Mouse (Mus musculus) thymus, postnatal 25 days (tissue): ENCODE data around the gene Atf6.

Source experiments
- DNase-seq: peaks from one replicate; pipeline ENCODE4 v3.0.0; 2022

Atf6 gene

GRCm38 (mm10) chr1:170867691-170868105, at the start of gene Atf6:
TSS of gene Atf6 (minus strand) at chr1:170867771.
- peak; percentile 88 for DNase-seq

GRCm38 (mm10) chr1:170915657-170916056, 48.1 kb upstream of the Atf6 start:
- DNase-seq: no peak

GRCm38 (mm10) chr1:170912891-170913615, 45.5 kb upstream of the Atf6 start, which contains the start of gene Fcrlb:
TSS of gene Fcrlb (minus strand) at chr1:170912941.
- DNase-seq: no peak

- no peak for DNase-seq
Observed at GRCm38 (mm10) chr1:170911907-170912660, 44.5 kb upstream of the Atf6 start.

GRCm38 (mm10) chr1:170908341-170908740, 40.8 kb upstream of the Atf6 start:
- DNase-seq: no peak

- DNase-seq: no peak
Observed at GRCm38 (mm10) chr1:170907456-170908191, 40.1 kb upstream of the Atf6 start.

- DNase-seq: no peak
Observed at GRCm38 (mm10) chr1:170907111-170907455, 39.5 kb upstream of the Atf6 start.

- no peak for DNase-seq
Observed at GRCm38 (mm10) chr1:170903485-170903884, 35.9 kb upstream of the Atf6 start.

- peak; percentile 83 for DNase-seq
Observed at GRCm38 (mm10) chr1:170901536-170902238, 34.1 kb upstream of the Atf6 start.

GRCm38 (mm10) chr1:170900799-170901467, 33.4 kb upstream of the Atf6 start:
- peak; percentile 41 for DNase-seq

GRCm38 (mm10) chr1:170898413-170899075, 31.0 kb upstream of the Atf6 start:
- DNase-seq: no peak

GRCm38 (mm10) chr1:170896651-170897281, 29.2 kb upstream of the Atf6 start:
- DNase-seq: no peak

- no peak for DNase-seq
Observed at GRCm38 (mm10) chr1:170894603-170895602, 27.3 kb upstream of the Atf6 start.

GRCm38 (mm10) chr1:170892279-170892678, 24.7 kb upstream of the Atf6 start:
- no peak for DNase-seq

GRCm38 (mm10) chr1:170891646-170892045, 24.1 kb upstream of the Atf6 start:
- DNase-seq: no peak

- no peak for DNase-seq
Observed at GRCm38 (mm10) chr1:170889310-170889709, 21.7 kb upstream of the Atf6 start.

- no peak for DNase-seq
Observed at GRCm38 (mm10) chr1:170886044-170886458, 18.5 kb upstream of the Atf6 start.

- DNase-seq: peak; percentile 83
Observed at GRCm38 (mm10) chr1:170884978-170885561, 17.5 kb upstream of the Atf6 start, which contains the start of the genes Gm26620 and Dusp12. TSS of gene Gm26620 (plus strand) at chr1:170885065. TSS of gene Dusp12 (minus strand) at chr1:170885540.

- DNase-seq: no peak
Observed at GRCm38 (mm10) chr1:170884390-170884789, 16.8 kb upstream of the Atf6 start.
